Mouse (Mus musculus): ENCODE measurements around the gene Olfr209. TPM values are rescaled to one million over a fixed set of nuclear protein-coding genes. Genes with fewer than 3 reads are reported as not detected.

Gene Olfr209
- polyA plus RNA-seq (2015; fragmentation: Nextera tagmentation; extraction: Ambion mirVana) = not detected in 2 replicates

GRCm38 (mm10) chr16:59363893-59364292 lies at the start of gene Olfr209:
Olfr209 (minus strand) TSS chr16:59363993.
- WGBS = 71% methylated on average over 2 of the region's 2 CpGs
- H3K27me3 ChIP-seq (ENCODE audit: insufficient read depth, low read length) = no peaks in the 10 kb centered on the region
- H3K36me3 ChIP-seq (ENCODE audit: insufficient read depth, low read length) = no peaks in the 10 kb centered on the region
- no peak within 1 kb of the TSS for H3K9ac ChIP-seq (replicated peaks; ENCODE audit: low read length)
- no peak within 1 kb of the TSS for H3K4me3 ChIP-seq (ENCODE audit: low read length)
- no peak for ATAC-seq (ENCODE audit: low FRiP score, low TSS enrichment)
- H3K9me3 ChIP-seq (ENCODE audit: low read length) = no peaks in the 10 kb centered on the region
- H3K4me2 ChIP-seq (replicated peaks; ENCODE audit: low read depth, low read length) = no peak within 1 kb of the TSS
- no peak within 1 kb of the TSS for H3K27ac ChIP-seq (ENCODE audit: low read length)
- no peaks in the 10 kb centered on the region for H3K4me1 ChIP-seq (ENCODE audit: insufficient read depth, low read length)

GRCm38 (mm10) chr16:59413475-59413874 lies 49.7 kb upstream of the Olfr209 start:
- Histone ChIP-seq H3K27me3 (ENCODE audit: insufficient read depth, low read length) (no peaks in the 10 kb centered on the region), H3K4me1 (ENCODE audit: insufficient read depth, low read length) (no peaks in the 10 kb centered on the region), H3K4me2 (replicated peaks; ENCODE audit: low read depth, low read length) (no peak overlapping the region), H3K9ac (replicated peaks; ENCODE audit: low read length) (no peak overlapping the region), H3K27ac (ENCODE audit: low read length) (no peak overlapping the region), H3K4me3 (ENCODE audit: low read length) (no peak overlapping the region), H3K36me3 (ENCODE audit: insufficient read depth, low read length) (no peaks in the 10 kb centered on the region), H3K9me3 (ENCODE audit: low read length) (no peaks in the 10 kb centered on the region)
- WGBS = 66% methylated on average over 4 of the region's 4 CpGs
- no peak for ATAC-seq (ENCODE audit: low FRiP score, low TSS enrichment)

GRCm38 (mm10) chr16:59409800-59410199 lies 46.0 kb upstream of the Olfr209 start:
- Histone ChIP-seq H3K4me3 (ENCODE audit: low read length) (no peak overlapping the region), H3K9ac (replicated peaks; ENCODE audit: low read length) (no peak overlapping the region), H3K36me3 (ENCODE audit: insufficient read depth, low read length) (no peaks in the 10 kb centered on the region), H3K27me3 (ENCODE audit: insufficient read depth, low read length) (no peaks in the 10 kb centered on the region), H3K9me3 (ENCODE audit: low read length) (no peaks in the 10 kb centered on the region), H3K27ac (ENCODE audit: low read length) (no peak overlapping the region), H3K4me1 (ENCODE audit: insufficient read depth, low read length) (no peaks in the 10 kb centered on the region), H3K4me2 (replicated peaks; ENCODE audit: low read depth, low read length) (no peak overlapping the region)
- WGBS = 81% methylated on average over 2 of the region's 2 CpGs
- ATAC-seq (ENCODE audit: low FRiP score, low TSS enrichment) = no peak

- Histone ChIP-seq H3K4me2 (replicated peaks; ENCODE audit: low read depth, low read length) (no peak overlapping the region), H3K4me1 (ENCODE audit: insufficient read depth, low read length) (no peaks in the 10 kb centered on the region), H3K27ac (ENCODE audit: low read length) (no peak overlapping the region), H3K27me3 (ENCODE audit: insufficient read depth, low read length) (no peaks in the 10 kb centered on the region), H3K9ac (replicated peaks; ENCODE audit: low read length) (no peak overlapping the region), H3K4me3 (ENCODE audit: low read length) (no peak overlapping the region), H3K36me3 (ENCODE audit: insufficient read depth, low read length) (no peaks in the 10 kb centered on the region), H3K9me3 (ENCODE audit: low read length) (no peaks in the 10 kb centered on the region)
- WGBS = 61% methylated on average over 15 of the region's 15 CpGs
- no peak for ATAC-seq (ENCODE audit: low FRiP score, low TSS enrichment)
These were observed 45.6 kb upstream of the Olfr209 start for GRCm38 (mm10) chr16:59409341-59409748.

GRCm38 (mm10) chr16:59407032-59407431 lies 43.2 kb upstream of the Olfr209 start, which contains the start of gene Gabrr3:
Gabrr3 (plus strand) TSS chr16:59407332.
- ATAC-seq (ENCODE audit: low FRiP score, low TSS enrichment) = no peak

GRCm38 (mm10) chr16:59404798-59405197 lies 41.0 kb upstream of the Olfr209 start:
- no peak overlapping the region for H3K9ac ChIP-seq (replicated peaks; ENCODE audit: low read length)
- H3K36me3 ChIP-seq (ENCODE audit: insufficient read depth, low read length) = no peaks in the 10 kb centered on the region
- H3K27ac ChIP-seq (ENCODE audit: low read length) = no peak overlapping the region
- H3K4me1 ChIP-seq (ENCODE audit: insufficient read depth, low read length) = no peaks in the 10 kb centered on the region
- ATAC-seq (ENCODE audit: low FRiP score, low TSS enrichment) = no peak
- no peak overlapping the region for H3K4me3 ChIP-seq (ENCODE audit: low read length)
- H3K9me3 ChIP-seq (ENCODE audit: low read length) = no peaks in the 10 kb centered on the region
- WGBS = 50% methylated on average over 9 of the region's 9 CpGs
- no peak overlapping the region for H3K4me2 ChIP-seq (replicated peaks; ENCODE audit: low read depth, low read length)
- no peaks in the 10 kb centered on the region for H3K27me3 ChIP-seq (ENCODE audit: insufficient read depth, low read length)

More at GRCm38 (mm10) chr16:59407032-59407431, 43.2 kb upstream of the Olfr209 start, which contains the start of gene Gabrr3:
- WGBS = 79% methylated on average over 5 of the region's 5 CpGs
- Histone ChIP-seq H3K4me2 (replicated peaks; ENCODE audit: low read depth, low read length) (no peak within 1 kb of the TSS), H3K9me3 (ENCODE audit: low read length) (no peaks in the 10 kb centered on the region), H3K4me3 (ENCODE audit: low read length) (no peak within 1 kb of the TSS), H3K9ac (replicated peaks; ENCODE audit: low read length) (no peak within 1 kb of the TSS), H3K27me3 (ENCODE audit: insufficient read depth, low read length) (no peaks in the 10 kb centered on the region), H3K27ac (ENCODE audit: low read length) (no peak within 1 kb of the TSS), H3K36me3 (ENCODE audit: insufficient read depth, low read length) (no peaks in the 10 kb centered on the region), H3K4me1 (ENCODE audit: insufficient read depth, low read length) (no peaks in the 10 kb centered on the region)

- Histone ChIP-seq H3K9ac (replicated peaks; ENCODE audit: low read length) (no peak overlapping the region), H3K36me3 (ENCODE audit: insufficient read depth, low read length) (no peaks in the 10 kb centered on the region), H3K27me3 (ENCODE audit: insufficient read depth, low read length) (no peaks in the 10 kb centered on the region), H3K27ac (ENCODE audit: low read length) (no peak overlapping the region), H3K4me1 (ENCODE audit: insufficient read depth, low read length) (no peaks in the 10 kb centered on the region), H3K9me3 (ENCODE audit: low read length) (no peaks in the 10 kb centered on the region), H3K4me3 (ENCODE audit: low read length) (no peak overlapping the region), H3K4me2 (replicated peaks; ENCODE audit: low read depth, low read length) (no peak overlapping the region)
- ATAC-seq (ENCODE audit: low FRiP score, low TSS enrichment) = peak; percentile 63; the same call in 1 of the 2 replicates
- WGBS = 14% methylated on average over 4 of the region's 4 CpGs
These were observed 39.9 kb upstream of the Olfr209 start for GRCm38 (mm10) chr16:59403684-59404083.

- Histone ChIP-seq H3K9me3 (ENCODE audit: low read length) (peaks cover 3% of the 10 kb centered on the region; the same call in 1 of the 2 replicates), H3K4me2 (replicated peaks; ENCODE audit: low read depth, low read length) (no peak overlapping the region), H3K36me3 (ENCODE audit: insufficient read depth, low read length) (no peaks in the 10 kb centered on the region), H3K9ac (replicated peaks; ENCODE audit: low read length) (no peak overlapping the region), H3K27me3 (ENCODE audit: insufficient read depth, low read length) (no peaks in the 10 kb centered on the region), H3K27ac (ENCODE audit: low read length) (no peak overlapping the region), H3K4me1 (ENCODE audit: insufficient read depth, low read length) (no peaks in the 10 kb centered on the region), H3K4me3 (ENCODE audit: low read length) (no peak overlapping the region)
- no peak for ATAC-seq (ENCODE audit: low FRiP score, low TSS enrichment)
- 72% methylated on average over 4 of the region's 4 CpGs for WGBS
These were observed 38.2 kb upstream of the Olfr209 start for GRCm38 (mm10) chr16:59401985-59402384.

GRCm38 (mm10) chr16:59401102-59401501 lies 37.3 kb upstream of the Olfr209 start:
- no peak overlapping the region for H3K27ac ChIP-seq (ENCODE audit: low read length)
- 73% methylated on average over 7 of the region's 7 CpGs for WGBS
- H3K4me3 ChIP-seq (ENCODE audit: low read length) = no peak overlapping the region
- no peak overlapping the region for H3K4me2 ChIP-seq (replicated peaks; ENCODE audit: low read depth, low read length)
- no peaks in the 10 kb centered on the region for H3K27me3 ChIP-seq (ENCODE audit: insufficient read depth, low read length)
- peaks cover 3% of the 10 kb centered on the region; the same call in 1 of the 2 replicates for H3K9me3 ChIP-seq (ENCODE audit: low read length)
- no peaks in the 10 kb centered on the region for H3K36me3 ChIP-seq (ENCODE audit: insufficient read depth, low read length)
- no peaks in the 10 kb centered on the region for H3K4me1 ChIP-seq (ENCODE audit: insufficient read depth, low read length)
- ATAC-seq (ENCODE audit: low FRiP score, low TSS enrichment) = no peak
- no peak overlapping the region for H3K9ac ChIP-seq (replicated peaks; ENCODE audit: low read length)

- ATAC-seq (ENCODE audit: low FRiP score, low TSS enrichment) = no peak
- H3K27me3 ChIP-seq (ENCODE audit: insufficient read depth, low read length) = no peaks in the 10 kb centered on the region
- H3K27ac ChIP-seq (ENCODE audit: low read length) = no peak overlapping the region
- no peaks in the 10 kb centered on the region for H3K4me1 ChIP-seq (ENCODE audit: insufficient read depth, low read length)
- WGBS = 61% methylated on average over 3 of the region's 3 CpGs
- no peak overlapping the region for H3K9ac ChIP-seq (replicated peaks; ENCODE audit: low read length)
- no peak overlapping the region for H3K4me2 ChIP-seq (replicated peaks; ENCODE audit: low read depth, low read length)
- H3K36me3 ChIP-seq (ENCODE audit: insufficient read depth, low read length) = no peaks in the 10 kb centered on the region
- no peak overlapping the region for H3K4me3 ChIP-seq (ENCODE audit: low read length)
- H3K9me3 ChIP-seq (ENCODE audit: low read length) = peaks cover 3% of the 10 kb centered on the region; the same call in 1 of the 2 replicates
These were observed 29.5 kb upstream of the Olfr209 start for GRCm38 (mm10) chr16:59393300-59393699.

Measured in kidney, embryonic 16.5 days (tissue).